Comparison of ENCODE assay signal across 10 mouse cellular contexts in genomic region chr8:119380619-119381018, GRCm38 (mm10). TPM values are rescaled to one million over a fixed set of nuclear protein-coding genes. Genes with fewer than 3 reads are reported as not detected.
DNase-seq lines count a peak whose midpoint lies in the region; ATAC-seq and TF ChIP-seq lines count a peak whose summit lies in the region.
"Had no signal": no experiment of that assay in that cellular context is flagged by ENCODE, and none has a peak within 500 bp of the region (broad histone marks: within the 10 kb centered on the region; RNA-seq: fewer than 3 reads in every experiment).

No protein-coding gene starts in this region.

- no peaks in the 10 kb centered on the region for H3K9me3 ChIP-seq in kidney, embryonic 15.5 days (replicated peaks)
- peaks cover 14% of the 10 kb centered on the region; the same call in 1 of the 2 replicates for H3K9me3 ChIP-seq in E14TG2a.4 (ENCODE audit: low read length)
- H3K9me3 ChIP-seq: liver, embryonic 13.5 days had no signal

- H3K4me3 ChIP-seq in kidney, embryonic 15.5 days (replicated peaks): no peak overlapping the region
- no peak overlapping the region for H3K4me3 ChIP-seq in E14TG2a.4 (replicated peaks; ENCODE audit: low read length)
- H3K4me3 ChIP-seq: erythroblast, embryonic 14.5 days; liver, embryonic 13.5 days had no signal

- no peaks in the 10 kb centered on the region for H3K27me3 ChIP-seq in kidney, embryonic 15.5 days
- H3K27me3 ChIP-seq in E14TG2a.4 (ENCODE audit: insufficient read depth, low read length): peaks cover 4% of the 10 kb centered on the region
- H3K27me3 ChIP-seq: liver, embryonic 13.5 days had no signal

- H3K27ac ChIP-seq in kidney, embryonic 15.5 days: no peak overlapping the region
- H3K27ac ChIP-seq: liver, embryonic 13.5 days had no signal

- no peak overlapping the region for H3K9ac ChIP-seq in kidney, embryonic 15.5 days
- H3K9ac ChIP-seq: liver, embryonic 13.5 days had no signal

- no peaks in the 10 kb centered on the region for H3K4me1 ChIP-seq in kidney, embryonic 15.5 days
- H3K4me1 ChIP-seq in E14TG2a.4 (replicated peaks; ENCODE audit: low read depth, low read length): peaks cover 10% of the 10 kb centered on the region
- H3K4me1 ChIP-seq: liver, embryonic 13.5 days had no signal

- H3K36me3 ChIP-seq in kidney, embryonic 15.5 days: no peaks in the 10 kb centered on the region
- no peaks in the 10 kb centered on the region for H3K36me3 ChIP-seq in E14TG2a.4 (ENCODE audit: insufficient read depth, low read length)
- H3K36me3 ChIP-seq: liver, embryonic 13.5 days had no signal

- peak; percentile 39 for DNase-seq in kidney, adult 18-20 months
- peak; percentile 36 for DNase-seq in brain, embryonic 14.5 days (ENCODE audit: low read depth)
- DNase-seq in lung, adult 18-20 months: peak; percentile 17 to 25
- peak; percentile 63 for DNase-seq in thymus, postnatal 4 days
- no peak for DNase-seq in right cerebral cortex, postnatal 4 days
- no peak for DNase-seq in right cerebral cortex, postnatal 14 days
- DNase-seq: liver, embryonic 13.5 days had no signal

- no peak overlapping the region for H3K4me2 ChIP-seq in kidney, embryonic 15.5 days
- H3K4me2 ChIP-seq: liver, embryonic 13.5 days had no signal

- WGBS in kidney, embryonic 15.5 days: 36% methylated on average over 4 of the region's 4 CpGs

- ATAC-seq in kidney, embryonic 15.5 days (replicated peaks; ENCODE audit: low FRiP score): no peak

- peak; percentile 50 for TF ChIP-seq CTCF in E14TG2a.4 (conservative IDR thresholded peaks at IDR 0.05; ENCODE audit: low read length)
- peak; percentile 47; the same call in 1 of the 2 replicates for TF ChIP-seq CTCF in brain, embryonic 14.5 days (IDR thresholded peaks at IDR 0.05; ENCODE audit: borderline replicate concordance, extremely low read depth, insufficient read depth, insufficient read length)

- no peak for TF ChIP-seq POLR2A in brain, embryonic 14.5 days (IDR thresholded peaks at IDR 0.05; ENCODE audit: borderline replicate concordance, extremely low read depth, insufficient read depth, insufficient read length, poor library complexity, severe bottlenecking)

RNA-seq across cellular contexts. Expression of gene Mlycd, which starts 14.1 kb away (rescaled TPM):
- 11.7 and 12.8 TPM in 2 replicates for polyA plus RNA-seq in kidney, embryonic 15.5 days (2015; fragmentation: Nextera tagmentation; extraction: Ambion mirVana)
- 16.3 and 19.5 TPM in 2 replicates for polyA plus RNA-seq in brain, embryonic 14.5 days (2012; rRNA removed)

RNA-seq across cellular contexts. Expression of gene Hsbp1, which starts 36.3 kb away (rescaled TPM):
- 322 TPM in 2 replicates for polyA plus RNA-seq in kidney, embryonic 15.5 days (2015; fragmentation: Nextera tagmentation; extraction: Ambion mirVana)
- polyA plus RNA-seq in brain, embryonic 14.5 days (2012; rRNA removed): 380 and 399 TPM in 2 replicates

RNA-seq across cellular contexts. Expression of gene Osgin1, which starts 53.3 kb away (rescaled TPM):
- 2.0 and 3.5 TPM in 2 replicates for polyA plus RNA-seq in kidney, embryonic 15.5 days (2015; fragmentation: Nextera tagmentation; extraction: Ambion mirVana)
- 0.41 and 0.69 TPM in 2 replicates for polyA plus RNA-seq in brain, embryonic 14.5 days (2012; rRNA removed)

Comparison
In these comparisons a context has a peak if more than half of its experiments do, and no peak if none do; other contexts are left out.
1. DNase-seq: peak in kidney, adult 18-20 months (single experiment), brain, embryonic 14.5 days (single experiment), lung, adult 18-20 months (2 of 2) and thymus, postnatal 4 days (single experiment); none in right cerebral cortex, postnatal 4 days (single experiment) and right cerebral cortex, postnatal 14 days (single experiment).